Mouse (Mus musculus): ENCODE measurements around the gene Tnks1bp1. TPM values are rescaled to one million over a fixed set of nuclear protein-coding genes. Genes with fewer than 3 reads are reported as not detected.

The Tnks1bp1 gene
- total and polyA plus RNA-seq, 3 experiments = 1.5 to 7.5 (median 3.9) TPM

GRCm38 (mm10) chr2:85095906-85096305 is 48.1 kb downstream of the Tnks1bp1 start:
- Histone ChIP-seq H3K79me2 (replicated peaks; ENCODE audit: control insufficient read depth, extremely low read depth, insufficient read depth, poor library complexity, severe bottlenecking) (no peaks in the 10 kb centered on the region), H3K9ac (ENCODE audit: insufficient read depth, low read depth) (no peak overlapping the region), H3K4me2 (ENCODE audit: insufficient read depth, low read depth, poor library complexity, severe bottlenecking) (no peak overlapping the region), H3K27ac (ENCODE audit: insufficient read depth, low read depth) (no peak overlapping the region), H3K4me1 (ENCODE audit: control insufficient read depth in 1 of 2, insufficient read depth in 2 of 2) (no peaks in the 10 kb centered on the region), H3K9me3 (replicated peaks; ENCODE audit: low read length) (no peaks in the 10 kb centered on the region), H3K27me3 (replicated peaks) (no peaks in the 10 kb centered on the region), H3K36me3 (replicated peaks in 1 of 2; ENCODE audit: control insufficient read depth in 1 of 2, insufficient read depth in 1 of 2, low read length in 1 of 2) (no peaks in the 10 kb centered on the region), H3K4me3 (replicated peaks in 1 of 3; ENCODE audit: low read depth in 2 of 3, low read length in 2 of 3, poor library complexity in 1 of 3) (no peak overlapping the region)
- dilution Hi-C loops (cut with MboI; ENCODE audit: extremely low pct_ligation_motif_present, extremely low pct_unique_long_range_greater_than_20kb, low sequenced_read_pairs) (no loop called here), in situ Hi-C loops (cut with MboI; ENCODE audit: low pct_ligation_motif_present, low pct_unique_long_range_greater_than_20kb, low sequenced_read_pairs) (no loop called here)
- no peak for TF ChIP-seq USF2 (conservative IDR thresholded peaks at IDR 0.05; ENCODE audit: low read depth, low read length)
- no peak for TF ChIP-seq RAD21 (IDR thresholded peaks at IDR 0.05; ENCODE audit: low read depth, low read length)
- no peak for TF ChIP-seq KAT2A (IDR thresholded peaks at IDR 0.05; ENCODE audit: insufficient replicate concordance, low read length)
- TF ChIP-seq ZKSCAN1 (IDR thresholded peaks at IDR 0.05; ENCODE audit: borderline replicate concordance, low read depth, low read length) = no peak
- no peak for TF ChIP-seq CHD1 (IDR thresholded peaks at IDR 0.05; ENCODE audit: low read depth, low read length)
- TF ChIP-seq EP300 (IDR thresholded peaks at IDR 0.05; ENCODE audit: low read length) = no peak
- TF ChIP-seq HCFC1 (IDR thresholded peaks at IDR 0.05; ENCODE audit: low read depth, low read length) = no peak
- TF ChIP-seq SMC3 (IDR thresholded peaks at IDR 0.05; ENCODE audit: low read depth, low read length) = no peak
- no peak for TF ChIP-seq RCOR1 (conservative IDR thresholded peaks at IDR 0.05; ENCODE audit: low read depth, low read length)
- no peak for TF ChIP-seq CHD2 (IDR thresholded peaks at IDR 0.05; ENCODE audit: low read length)
- TF ChIP-seq BHLHE40 (IDR thresholded peaks at IDR 0.05; ENCODE audit: low read depth, low read length) = no peak
- TF ChIP-seq ZMIZ1 (IDR thresholded peaks at IDR 0.05; ENCODE audit: low read depth, low read length) = no peak
- TF ChIP-seq JUN (IDR thresholded peaks at IDR 0.05; ENCODE audit: insufficient read depth, low read depth, low read length) = no peak
- no peak for TF ChIP-seq MAFK (IDR thresholded peaks at IDR 0.05; ENCODE audit: insufficient replicate concordance, low read length)
- no peak for TF ChIP-seq UBTF (IDR thresholded peaks at IDR 0.05; ENCODE audit: low read depth, low read length)
- TF ChIP-seq ZC3H11A (IDR thresholded peaks at IDR 0.05; ENCODE audit: low read depth, low read length) = no peak
- no peak for TF ChIP-seq TBP (conservative IDR thresholded peaks at IDR 0.05; ENCODE audit: low read depth, low read length)
- no peak for TF ChIP-seq NRF1 (IDR thresholded peaks at IDR 0.05; ENCODE audit: low read depth, low read length)
- no peak for DNase-seq (ENCODE audit: extremely low read depth)

- H3K4me3 ChIP-seq (replicated peaks in 1 of 3; ENCODE audit: low read depth in 2 of 3, low read length in 2 of 3, poor library complexity in 1 of 3) = no peak overlapping the region
- no peaks in the 10 kb centered on the region for H3K36me3 ChIP-seq (replicated peaks in 1 of 2; ENCODE audit: control insufficient read depth in 1 of 2, insufficient read depth in 1 of 2, low read length in 1 of 2)
- H3K27me3 ChIP-seq (replicated peaks) = no peaks in the 10 kb centered on the region
- DNase-seq (ENCODE audit: extremely low read depth) = no peak
- H3K9ac ChIP-seq (ENCODE audit: insufficient read depth, low read depth) = no peak overlapping the region
- dilution Hi-C loops (cut with MboI; ENCODE audit: extremely low pct_ligation_motif_present, extremely low pct_unique_long_range_greater_than_20kb, low sequenced_read_pairs) = no loop called here
- no peak overlapping the region for H3K27ac ChIP-seq (ENCODE audit: insufficient read depth, low read depth)
- in situ Hi-C loops (cut with MboI; ENCODE audit: low pct_ligation_motif_present, low pct_unique_long_range_greater_than_20kb, low sequenced_read_pairs) = no loop called here
- no peaks in the 10 kb centered on the region for H3K79me2 ChIP-seq (replicated peaks; ENCODE audit: control insufficient read depth, extremely low read depth, insufficient read depth, poor library complexity, severe bottlenecking)
- H3K9me3 ChIP-seq (replicated peaks; ENCODE audit: low read length) = no peaks in the 10 kb centered on the region
- H3K4me1 ChIP-seq (ENCODE audit: control insufficient read depth in 1 of 2, insufficient read depth in 2 of 2) = no peaks in the 10 kb centered on the region
- no peak overlapping the region for H3K4me2 ChIP-seq (ENCODE audit: insufficient read depth, low read depth, poor library complexity, severe bottlenecking)
- no peak for TF ChIP-seq USF2 (conservative IDR thresholded peaks at IDR 0.05; ENCODE audit: low read depth, low read length)
- TF ChIP-seq ETS1 (conservative IDR thresholded peaks at IDR 0.05; ENCODE audit: low read depth, low read length) = no peak
- TF ChIP-seq ZMIZ1 (IDR thresholded peaks at IDR 0.05; ENCODE audit: low read depth, low read length) = no peak
- TF ChIP-seq MAZ (IDR thresholded peaks at IDR 0.05; ENCODE audit: low read depth, low read length) = no peak
- no peak for TF ChIP-seq ELF1 (IDR thresholded peaks at IDR 0.05; ENCODE audit: low read depth, low read length)
- no peak for TF ChIP-seq USF1 (IDR thresholded peaks at IDR 0.05; ENCODE audit: low read depth, low read length)
- no peak for TF ChIP-seq MYC (IDR thresholded peaks at IDR 0.05; ENCODE audit: low read depth, low read length)
- no peak for TF ChIP-seq NELFE (IDR thresholded peaks at IDR 0.05; ENCODE audit: low read depth, low read length)
- no peak for TF ChIP-seq TCF12 (IDR thresholded peaks at IDR 0.05; ENCODE audit: low read depth, low read length)
- no peak for TF ChIP-seq GABPA (IDR thresholded peaks at IDR 0.05; ENCODE audit: insufficient replicate concordance, low read depth, low read length)
- no peak for TF ChIP-seq EP300 (IDR thresholded peaks at IDR 0.05; ENCODE audit: low read length)
- no peak for TF ChIP-seq MAFK (IDR thresholded peaks at IDR 0.05; ENCODE audit: insufficient replicate concordance, low read length)
- TF ChIP-seq SMC3 (IDR thresholded peaks at IDR 0.05; ENCODE audit: low read depth, low read length) = no peak
- no peak for TF ChIP-seq MAX (IDR thresholded peaks at IDR 0.05; ENCODE audit: low read length)
- TF ChIP-seq POLR2A (IDR thresholded peaks at IDR 0.05; ENCODE audit: low read depth, low read length) = no peak
- TF ChIP-seq RCOR1 (conservative IDR thresholded peaks at IDR 0.05; ENCODE audit: low read depth, low read length) = no peak
- no peak for TF ChIP-seq UBTF (IDR thresholded peaks at IDR 0.05; ENCODE audit: low read depth, low read length)
These were observed 50.2 kb downstream of the Tnks1bp1 start for GRCm38 (mm10) chr2:85098014-85098413.
